Mouse (Mus musculus) adrenal gland, postnatal 0 days (tissue): Measurements from ENCODE around the gene Spata2l. TPM values are rescaled to one million over a fixed set of nuclear protein-coding genes. Genes with fewer than 3 reads are reported as not detected.

Source experiments
- polyA plus RNA-seq: library from polyadenylated mRNA; unstranded; fragments of >200 nt; fragmentation: Nextera tagmentation; extraction: Ambion mirVana; gene quantifications from 2 replicates; pipeline ENCODE4 v1.2.1, GENCODE M21; 2015

Gene Spata2l
- polyA plus RNA-seq = 3.3 and 8.4 TPM in 2 replicates

GRCm38 (mm10) chr8:123235520-123236497, at the start of gene Spata2l:
Gene Spata2l (minus strand): TSS chr8:123236233.

GRCm38 (mm10) chr8:123254099-123254885, 18.3 kb upstream of the Spata2l start, which contains the start of the genes Zfp276 and Vps9d1:
Gene Zfp276 (plus strand): TSS chr8:123254195.
Gene Vps9d1 (minus strand): TSS chr8:123254348.

GRCm38 (mm10) chr8:123224278-123225266, 11.5 kb downstream of the Spata2l start, which contains the start of gene Cdk10:
Gene Cdk10 (plus strand): TSS chr8:123224842.

GRCm38 (mm10) chr8:123212321-123213117, 23.5 kb downstream of the Spata2l start, which contains the start of the genes Chmp1a and Spata33:
Gene Chmp1a (minus strand): TSS chr8:123212763.
Gene Spata33 (plus strand): TSS chr8:123212832.

GRCm38 (mm10) chr8:123185566-123186409, 50.2 kb downstream of the Spata2l start, which contains the start of gene Dpep1:
Gene Dpep1 (plus strand): TSS chr8:123186242.

Other genes starting within 250 kb of the Spata2l start
- 49.6 and 63.9 TPM in 2 replicates for gene Ankrd11, start 194.0 kb downstream of the Spata2l start, polyA plus RNA-seq
- gene Spg7, start 173.3 kb downstream of the Spata2l start, polyA plus RNA-seq = 30.4 and 53.2 TPM in 2 replicates
- gene Rpl13, start 133.9 kb downstream of the Spata2l start, polyA plus RNA-seq = 1,556 and 1,800 TPM in 2 replicates
- 1.9 and 2.1 TPM in 2 replicates for gene Cpne7, start 118.9 kb downstream of the Spata2l start, polyA plus RNA-seq
- gene Sult5a1, start 77.9 kb downstream of the Spata2l start, polyA plus RNA-seq = 32.0 and 64.8 TPM in 2 replicates
- 39.7 and 90.2 TPM in 2 replicates for gene Dpep1, start 50.0 kb downstream of the Spata2l start, polyA plus RNA-seq
- gene Chmp1a, start 23.5 kb downstream of the Spata2l start, polyA plus RNA-seq = 135 and 154 TPM in 2 replicates
- gene Spata33, start 23.4 kb downstream of the Spata2l start, polyA plus RNA-seq = 4.3 and 5.1 TPM in 2 replicates
- 27.2 and 30.8 TPM in 2 replicates for gene Cdk10, start 11.4 kb downstream of the Spata2l start, polyA plus RNA-seq
- gene Zfp276, start 18.0 kb upstream of the Spata2l start, polyA plus RNA-seq = 11.6 and 13.3 TPM in 2 replicates
- 17.0 and 18.7 TPM in 2 replicates for gene Vps9d1, start 18.1 kb upstream of the Spata2l start, polyA plus RNA-seq
- gene Fanca, start 82.3 kb upstream of the Spata2l start, polyA plus RNA-seq = 5.5 and 11.5 TPM in 2 replicates
- 4.2 and 6.7 TPM in 2 replicates for gene Spire2, start 96.5 kb upstream of the Spata2l start, polyA plus RNA-seq
- gene Tcf25, start 137.5 kb upstream of the Spata2l start, polyA plus RNA-seq = 127 and 188 TPM in 2 replicates
- 0.05 TPM in 1 of 2 replicates, not detected in the other for gene Mc1r, start 170.9 kb upstream of the Spata2l start, polyA plus RNA-seq
- 93.9 and 334 TPM in 2 replicates for gene Tubb3, start 175.2 kb upstream of the Spata2l start, polyA plus RNA-seq
- gene Def8, start 187.3 kb upstream of the Spata2l start, polyA plus RNA-seq = 21.8 and 22.2 TPM in 2 replicates
- 22.6 and 45.2 TPM in 2 replicates for gene Afg3l1, start 241.7 kb upstream of the Spata2l start, polyA plus RNA-seq